Mouse (Mus musculus): ENCODE measurements around the gene Atf7. TPM values are rescaled to one million over a fixed set of nuclear protein-coding genes. Genes with fewer than 3 reads are reported as not detected.

Gene Atf7
- total and polyA plus RNA-seq, 2 experiments from 2014 or later = 13.5 to 15.0 TPM

DNA sequence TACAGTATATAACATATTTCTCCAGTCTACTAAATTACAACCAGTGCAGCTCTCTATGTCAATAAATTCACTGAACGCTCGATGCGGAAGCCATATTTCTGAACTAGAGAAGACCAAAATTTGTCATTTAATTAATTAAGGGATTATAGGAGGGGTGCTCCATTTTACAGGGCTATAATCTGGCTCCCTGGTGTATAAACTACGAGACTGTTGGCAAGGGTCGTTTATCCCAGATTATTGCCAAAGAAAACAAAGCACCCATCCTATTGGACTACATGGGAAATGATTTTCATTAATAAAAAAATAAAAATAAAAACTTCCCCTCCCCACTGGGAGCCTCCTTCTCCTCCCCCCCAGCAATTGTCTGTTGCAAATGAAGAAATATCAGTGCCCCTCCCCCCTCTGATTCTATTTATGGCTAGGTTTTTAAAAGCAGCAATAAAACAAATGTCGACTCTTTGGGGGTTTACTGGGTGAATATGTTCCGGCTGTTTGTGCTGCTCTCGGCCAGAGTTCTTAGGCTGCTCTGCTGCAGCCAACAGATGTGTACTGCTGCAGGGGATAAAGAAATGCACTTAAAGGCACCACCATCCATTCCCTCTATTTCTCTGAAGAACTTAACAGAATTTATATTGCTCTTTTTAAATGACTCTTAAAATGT, 31.1 kb downstream of the Atf7 start:
- peak overlapping the region; percentile 35 for H3K4me2 ChIP-seq (ENCODE audit: low read depth, low read length)
- no peaks in the 10 kb centered on the region for H3K9me3 ChIP-seq (ENCODE audit: low read length)
- no peak for TF ChIP-seq CTCF (IDR thresholded peaks at IDR 0.05; ENCODE audit: low read depth)
- peak; percentile 34 for DNase-seq (ENCODE audit: low spot score)
- peaks cover 6% of the 10 kb centered on the region for H3K4me1 ChIP-seq (ENCODE audit: insufficient read depth, low read length)
- WGBS = 38% methylated on average over 8 of the region's 8 CpGs
- H3K9ac ChIP-seq (replicated peaks; ENCODE audit: low read length) = no peak overlapping the region
- no peak for ATAC-seq
- no peaks in the 10 kb centered on the region for H3K36me3 ChIP-seq (ENCODE audit: insufficient read depth, low read length)
- no peak overlapping the region; the same call in 1 of the 2 replicates for H3K27ac ChIP-seq
- no peaks in the 10 kb centered on the region for H3K27me3 ChIP-seq (ENCODE audit: insufficient read depth, low read length)
- no peak overlapping the region for H3K4me3 ChIP-seq (ENCODE audit: low read length)

DNA sequence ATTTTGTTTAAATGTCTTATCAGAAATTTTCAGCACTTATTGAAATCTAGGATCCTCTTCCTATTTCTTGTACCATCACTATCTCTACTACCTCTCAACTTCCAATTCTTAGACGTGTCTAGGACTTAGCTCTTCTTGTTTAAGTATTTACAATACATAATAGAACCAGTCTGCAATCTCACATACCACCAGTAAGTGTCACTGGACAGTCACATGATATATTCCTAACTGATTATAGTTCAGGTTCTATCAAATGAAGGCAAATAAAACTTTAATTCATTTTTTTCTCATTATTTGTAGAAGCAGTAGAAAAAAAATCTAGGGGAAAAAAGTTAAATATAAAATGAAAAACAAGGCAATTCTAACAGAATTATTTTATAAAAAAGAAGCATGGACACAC, 32.6 kb downstream of the Atf7 start:
- no peaks in the 10 kb centered on the region for H3K27me3 ChIP-seq (ENCODE audit: insufficient read depth, low read length)
- TF ChIP-seq CTCF (IDR thresholded peaks at IDR 0.05; ENCODE audit: low read depth) = peak; percentile 60
- ATAC-seq (no peak), DNase-seq (ENCODE audit: low spot score) (peak; percentile 51)
- H3K9ac ChIP-seq (replicated peaks; ENCODE audit: low read length) = no peak overlapping the region
- 41% methylated on average over 1 of the region's 1 CpGs for WGBS
- H3K27ac ChIP-seq = no peak overlapping the region
- H3K4me1 ChIP-seq (ENCODE audit: insufficient read depth, low read length) = peaks cover 6% of the 10 kb centered on the region
- H3K4me3 ChIP-seq (ENCODE audit: low read length) = no peak overlapping the region
- no peaks in the 10 kb centered on the region for H3K9me3 ChIP-seq (ENCODE audit: low read length)
- H3K36me3 ChIP-seq (ENCODE audit: insufficient read depth, low read length) = no peaks in the 10 kb centered on the region
- no peak overlapping the region for H3K4me2 ChIP-seq (ENCODE audit: low read depth, low read length)

DNA sequence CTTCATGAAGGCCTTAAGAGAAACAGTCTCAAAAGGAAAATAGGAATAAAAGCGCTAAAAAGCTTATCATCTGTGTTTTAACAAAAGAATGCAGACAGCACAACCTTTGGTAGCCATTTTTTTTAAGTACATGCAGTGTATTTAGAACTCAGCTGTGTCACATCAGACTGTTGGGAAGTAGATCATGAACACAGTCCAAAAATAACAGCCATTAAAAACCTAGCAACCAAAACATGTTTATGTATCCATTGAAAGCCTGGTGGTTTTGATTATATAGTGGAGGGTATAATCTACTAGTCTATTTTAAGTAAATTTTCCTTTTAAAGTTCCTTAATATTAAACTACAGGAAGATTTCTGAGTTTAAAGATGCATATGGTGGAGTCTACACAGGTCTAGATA, 34.7 kb downstream of the Atf7 start:
- no peaks in the 10 kb centered on the region for H3K36me3 ChIP-seq (ENCODE audit: insufficient read depth, low read length)
- H3K4me1 ChIP-seq (ENCODE audit: insufficient read depth, low read length) = peaks cover 9% of the 10 kb centered on the region
- ATAC-seq (no peak), DNase-seq (ENCODE audit: low spot score) (no peak)
- H3K9ac ChIP-seq (replicated peaks; ENCODE audit: low read length) = no peak overlapping the region
- no peak overlapping the region for H3K4me3 ChIP-seq (ENCODE audit: low read length)
- no peak overlapping the region for H3K27ac ChIP-seq
- WGBS = 89% methylated on average over 1 of the region's 1 CpGs
- no peaks in the 10 kb centered on the region for H3K9me3 ChIP-seq (ENCODE audit: low read length)
- H3K4me2 ChIP-seq (ENCODE audit: low read depth, low read length) = no peak overlapping the region
- no peak for TF ChIP-seq CTCF (IDR thresholded peaks at IDR 0.05; ENCODE audit: low read depth)
- H3K27me3 ChIP-seq (ENCODE audit: insufficient read depth, low read length) = no peaks in the 10 kb centered on the region

DNA sequence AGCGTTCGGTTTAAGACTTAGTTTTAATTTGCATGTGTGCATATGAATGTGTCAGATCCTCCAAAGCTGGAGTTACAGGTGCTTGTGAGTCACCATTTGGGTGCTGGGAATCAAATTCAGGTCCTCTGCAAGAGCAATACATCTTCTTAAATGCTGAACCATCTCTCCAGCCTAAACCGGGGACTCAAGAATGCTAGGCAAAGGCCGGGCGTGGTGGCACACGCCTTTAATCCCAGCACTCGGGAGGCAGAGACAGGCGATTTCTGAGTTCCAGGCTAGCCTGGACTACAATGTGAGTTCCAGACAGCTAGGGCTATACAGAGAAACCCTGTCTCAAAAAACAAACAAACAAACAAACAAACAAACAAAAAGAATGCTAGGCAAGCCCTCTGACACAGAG, 35.4 kb downstream of the Atf7 start:
- no peak overlapping the region for H3K4me3 ChIP-seq (ENCODE audit: low read length)
- no peak for ATAC-seq
- H3K27ac ChIP-seq = no peak overlapping the region
- H3K4me1 ChIP-seq (ENCODE audit: insufficient read depth, low read length) = peaks cover 12% of the 10 kb centered on the region
- H3K9me3 ChIP-seq (ENCODE audit: low read length) = no peaks in the 10 kb centered on the region
- H3K27me3 ChIP-seq (ENCODE audit: insufficient read depth, low read length) = no peaks in the 10 kb centered on the region
- WGBS = 93% methylated on average over 8 of the region's 8 CpGs
- H3K36me3 ChIP-seq (ENCODE audit: insufficient read depth, low read length) = no peaks in the 10 kb centered on the region
- DNase-seq (ENCODE audit: low spot score) = no peak
- H3K9ac ChIP-seq (replicated peaks; ENCODE audit: low read length) = no peak overlapping the region
- H3K4me2 ChIP-seq (ENCODE audit: low read depth, low read length) = no peak overlapping the region
- TF ChIP-seq CTCF (IDR thresholded peaks at IDR 0.05; ENCODE audit: low read depth) = no peak

DNA sequence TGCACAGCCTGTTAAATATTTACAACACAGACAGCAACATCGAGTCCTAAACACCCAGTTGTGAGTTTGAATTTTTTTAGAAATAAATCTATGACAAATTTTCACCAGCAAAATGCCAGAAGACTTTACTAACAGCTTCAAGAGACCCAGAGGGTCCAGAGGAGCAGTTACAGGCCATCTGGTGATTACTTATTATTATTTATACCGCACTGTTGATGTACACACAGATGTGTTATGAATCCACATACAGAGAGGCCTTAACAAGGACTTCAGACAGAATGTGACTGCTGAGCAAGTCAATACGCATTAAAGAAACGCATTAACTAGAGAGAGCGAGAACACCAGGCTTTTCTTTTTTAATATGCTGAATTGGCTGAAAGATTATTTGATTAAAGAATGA, 39.8 kb downstream of the Atf7 start:
- Histone ChIP-seq H3K4me2 (ENCODE audit: low read depth, low read length) (no peak overlapping the region), H3K27ac (peak overlapping the region; percentile 58; the same call in 1 of the 2 replicates), H3K9ac (replicated peaks; ENCODE audit: low read length) (no peak overlapping the region), H3K36me3 (ENCODE audit: insufficient read depth, low read length) (no peaks in the 10 kb centered on the region), H3K4me1 (ENCODE audit: insufficient read depth, low read length) (0 out of 2 replicates have a peak, but pooled peaks cover 5% of the 10 kb centered on the region), H3K9me3 (ENCODE audit: low read length) (no peaks in the 10 kb centered on the region), H3K4me3 (ENCODE audit: low read length) (no peak overlapping the region), H3K27me3 (ENCODE audit: insufficient read depth, low read length) (no peaks in the 10 kb centered on the region)
- no peak for TF ChIP-seq CTCF (IDR thresholded peaks at IDR 0.05; ENCODE audit: low read depth)
- no peak for DNase-seq (ENCODE audit: low spot score)
- 60% methylated on average over 5 of the region's 5 CpGs for WGBS
- no peak for ATAC-seq

DNA sequence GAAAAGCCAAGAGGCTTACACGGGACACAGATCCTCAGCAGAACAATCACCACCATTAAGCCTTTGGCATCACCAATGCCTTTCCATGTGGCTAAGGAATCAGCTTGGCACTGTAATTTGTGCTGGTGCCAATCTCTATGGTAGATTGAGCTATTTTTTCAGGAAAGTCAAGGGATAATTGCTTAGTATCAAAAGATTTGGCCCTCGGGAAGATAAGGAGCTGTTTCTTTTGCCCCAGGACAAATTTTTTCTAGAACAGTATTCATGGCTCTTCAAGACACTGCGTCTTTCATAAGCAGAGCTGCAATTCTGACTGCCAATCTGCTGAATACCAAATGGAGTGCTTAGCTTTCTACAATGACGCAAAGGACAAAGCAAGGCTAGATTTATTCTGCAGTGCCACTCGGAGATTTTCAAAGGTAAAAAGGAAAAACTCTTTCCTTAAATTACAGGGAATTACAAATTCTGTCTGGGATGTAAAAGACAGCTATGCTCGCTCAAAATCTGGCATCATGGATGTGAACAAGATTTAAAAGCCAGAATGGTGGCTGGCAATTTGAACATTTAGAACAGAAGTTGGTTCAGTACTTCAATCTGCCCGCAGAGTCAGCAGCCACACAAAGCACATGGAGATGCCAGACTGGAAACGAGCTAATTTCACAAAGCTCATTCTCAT, 41.4 kb downstream of the Atf7 start:
- Histone ChIP-seq H3K4me2 (ENCODE audit: low read depth, low read length) (peak overlapping the region; percentile 17), H3K4me3 (ENCODE audit: low read length) (no peak overlapping the region), H3K9me3 (ENCODE audit: low read length) (no peaks in the 10 kb centered on the region), H3K36me3 (ENCODE audit: insufficient read depth, low read length) (no peaks in the 10 kb centered on the region), H3K9ac (replicated peaks; ENCODE audit: low read length) (no peak overlapping the region), H3K27me3 (ENCODE audit: insufficient read depth, low read length) (no peaks in the 10 kb centered on the region), H3K27ac (peak overlapping the region; percentile 76), H3K4me1 (ENCODE audit: insufficient read depth, low read length) (0 out of 2 replicates have a peak, but pooled peaks cover 5% of the 10 kb centered on the region)
- WGBS = 27% methylated on average over 8 of the region's 8 CpGs
- ATAC-seq (peak; percentile 71), DNase-seq (ENCODE audit: low spot score) (peak; percentile 80)
- no peak for TF ChIP-seq CTCF (IDR thresholded peaks at IDR 0.05; ENCODE audit: low read depth)

DNA sequence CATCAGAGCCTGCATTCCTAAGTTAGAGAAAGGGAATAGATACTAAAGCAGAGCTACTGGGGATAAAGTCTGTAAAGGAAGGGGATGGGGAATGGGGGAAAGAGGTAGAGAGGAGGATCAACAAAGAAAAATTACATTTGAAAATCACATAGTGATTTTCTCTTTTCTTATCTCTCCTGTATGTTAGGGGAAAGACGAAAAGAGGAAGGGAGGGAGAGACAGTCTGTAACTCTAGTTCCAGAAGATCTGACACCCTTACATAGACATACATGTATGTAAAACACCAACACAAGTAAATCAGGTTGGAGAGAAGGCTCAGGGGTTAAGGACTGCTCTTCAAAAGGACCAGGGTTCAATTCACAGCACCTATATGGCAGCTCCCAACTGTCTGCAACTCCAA, 44.1 kb downstream of the Atf7 start:
- 95% methylated on average over 1 of the region's 1 CpGs for WGBS
- no peak for DNase-seq (ENCODE audit: low spot score)

More for the DNA sequence above, 44.1 kb downstream of the Atf7 start:
- no peak overlapping the region for H3K9ac ChIP-seq (replicated peaks; ENCODE audit: low read length)
- no peak for ATAC-seq
- no peaks in the 10 kb centered on the region for H3K36me3 ChIP-seq (ENCODE audit: insufficient read depth, low read length)
- 0 out of 2 replicates have a peak, but pooled peaks cover 5% of the 10 kb centered on the region for H3K4me1 ChIP-seq (ENCODE audit: insufficient read depth, low read length)
- no peak overlapping the region for H3K27ac ChIP-seq
- H3K4me3 ChIP-seq (ENCODE audit: low read length) = no peak overlapping the region
- no peak for TF ChIP-seq CTCF (IDR thresholded peaks at IDR 0.05; ENCODE audit: low read depth)
- H3K4me2 ChIP-seq (ENCODE audit: low read depth, low read length) = no peak overlapping the region
- H3K27me3 ChIP-seq (ENCODE audit: insufficient read depth, low read length) = no peaks in the 10 kb centered on the region
- H3K9me3 ChIP-seq (ENCODE audit: low read length) = no peaks in the 10 kb centered on the region
